Comparison of ENCODE assay signal across 8 mouse cellular contexts in genomic region chr8:15519896-15520295, GRCm38 (mm10).
A peak's percentile ranks its signal among the peaks of the same experiment; 100 is the strongest.
DNase-seq lines count a peak whose midpoint lies in the region.
"Not testable (repeated sequence)": the region's sequence is repeated elsewhere in the genome, so short reads cannot be mapped to it uniquely, and the experiment has no call there.

No protein-coding gene starts in this region.

- peak; percentile 86 to 99 for DNase-seq in adrenal gland, adult (ENCODE audit: inconsistent age in 2 of 2, low spot score in 1 of 2)
- DNase-seq in frontal cortex, postnatal 25 days (ENCODE audit: low spot score in 2 of 2) = peak; percentile 56 to 84
- peak; percentile 80 to 82 for DNase-seq in heart, postnatal 10 days
- peak; percentile 30 to 71 for DNase-seq in kidney, postnatal 4 days
- peak; percentile 62 to 82 for DNase-seq in left cerebral cortex, adult 9 months (ENCODE audit: low spot score in 2 of 2)
- peak; percentile 84 to 86 for DNase-seq in natural killer cell, adult 2 months (ENCODE audit: low spot score in 2 of 2)
- peak; percentile 22 to 24 for DNase-seq in spleen, postnatal 36 days (ENCODE audit: low spot score in 2 of 2)
- DNase-seq in urinary bladder, postnatal 14 days (ENCODE audit: low spot score) = peak; percentile 18

- intact Hi-C loops in heart, postnatal 10 days (cut with DNase I) = not testable (repeated sequence)

Comparison
In these comparisons a context has a peak if more than half of its experiments do, and no peak if none do; other contexts are left out.
1. Peak in every context shown above with its lines: DNase-seq.
2. DNase-seq: peak in every context shown above with its lines; median percentile 92 in adrenal gland, adult; 85 in natural killer cell, adult 2 months; 81 in heart, postnatal 10 days; 72 in left cerebral cortex, adult 9 months; 70 in frontal cortex, postnatal 25 days; 50 in kidney, postnatal 4 days; 23 in spleen, postnatal 36 days; 18 in urinary bladder, postnatal 14 days.